ENCODE assay signal across 8 mouse cellular contexts in the genomic region with DNA sequence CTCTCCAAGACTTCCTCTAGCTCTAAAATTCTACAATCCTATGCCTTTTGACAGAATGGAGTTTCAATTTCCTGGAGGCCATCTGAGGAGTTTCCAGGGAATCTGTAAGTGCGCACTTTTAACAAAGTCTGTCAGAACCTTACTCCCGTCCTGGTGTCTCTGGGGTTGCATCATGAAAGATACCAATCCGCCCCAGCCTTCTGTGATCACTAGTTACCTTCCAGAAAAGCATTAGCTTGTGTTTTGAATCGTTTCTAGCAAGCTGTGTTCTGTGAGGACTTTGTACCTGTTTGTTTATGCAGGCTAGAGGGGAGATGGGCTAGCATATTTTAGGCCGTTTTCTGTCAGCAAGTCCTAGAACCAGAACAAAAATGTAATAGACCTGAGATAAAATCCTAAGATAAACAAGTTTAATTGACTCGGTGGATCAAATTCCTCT. TPM values are rescaled to one million over a fixed set of nuclear protein-coding genes. Genes with fewer than 3 reads are reported as not detected.
DNase-seq lines count a peak whose midpoint lies in the region; ATAC-seq and TF ChIP-seq lines count a peak whose summit lies in the region.

No protein-coding gene starts in this region.

- no peak for TF ChIP-seq POLR2A in bone marrow, adult 2 months (IDR thresholded peaks at IDR 0.05; ENCODE audit: borderline replicate concordance, control insufficient read depth, low read depth, low read length)

- peaks cover 12% of the 10 kb centered on the region for H3K36me3 ChIP-seq in heart, embryonic 16.5 days (ENCODE audit: control insufficient read depth, insufficient read depth)
- H3K36me3 ChIP-seq in hindbrain, embryonic 12.5 days = peaks cover 6% of the 10 kb centered on the region
- 0 out of 2 replicates have a peak, but pooled peaks cover 4% of the 10 kb centered on the region for H3K36me3 ChIP-seq in midbrain, embryonic 13.5 days

- no peaks in the 10 kb centered on the region for H3K27me3 ChIP-seq in heart, embryonic 16.5 days (ENCODE audit: control insufficient read depth, insufficient read depth, low read length)
- no peaks in the 10 kb centered on the region for H3K27me3 ChIP-seq in hindbrain, embryonic 12.5 days
- no peaks in the 10 kb centered on the region for H3K27me3 ChIP-seq in midbrain, embryonic 13.5 days

- no peak for ATAC-seq in heart, embryonic 16.5 days (replicated peaks; ENCODE audit: extremely low read depth, insufficient read depth, low FRiP score)
- ATAC-seq in hindbrain, embryonic 12.5 days (ENCODE audit: low FRiP score) = no peak
- ATAC-seq in midbrain, embryonic 13.5 days = no peak
- no peak for ATAC-seq in cerebellum, adult (ENCODE audit: insufficient number of reproducible peaks, low FRiP score, low TSS enrichment)

- H3K4me1 ChIP-seq in heart, embryonic 16.5 days (ENCODE audit: control insufficient read depth, insufficient read depth, low read length) = peaks cover 18% of the 10 kb centered on the region
- peaks cover 1% of the 10 kb centered on the region; the same call in 1 of the 2 replicates for H3K4me1 ChIP-seq in bone marrow, adult 2 months (ENCODE audit: control insufficient read depth, insufficient read depth, low read length)
- H3K4me1 ChIP-seq in hindbrain, embryonic 12.5 days = peaks cover 17% of the 10 kb centered on the region
- H3K4me1 ChIP-seq in midbrain, embryonic 13.5 days (replicated peaks) = peaks cover 30% of the 10 kb centered on the region

- peak overlapping the region; percentile 86 for H3K4me3 ChIP-seq in heart, embryonic 16.5 days (ENCODE audit: low read length)
- peak overlapping the region; percentile 44 for H3K4me3 ChIP-seq in bone marrow, adult 2 months (replicated peaks; ENCODE audit: control insufficient read depth, low read depth, low read length)
- H3K4me3 ChIP-seq in hindbrain, embryonic 12.5 days = peak overlapping the region; percentile 60
- peak overlapping the region; percentile 59 for H3K4me3 ChIP-seq in midbrain, embryonic 13.5 days (replicated peaks)

- peak overlapping the region; percentile 84 for H3K27ac ChIP-seq in heart, embryonic 16.5 days (ENCODE audit: low read length)
- no peak overlapping the region for H3K27ac ChIP-seq in bone marrow, adult 2 months (ENCODE audit: control insufficient read depth, insufficient read depth, low read depth, low read length, poor library complexity)
- H3K27ac ChIP-seq in hindbrain, embryonic 12.5 days = no peak overlapping the region
- H3K27ac ChIP-seq in midbrain, embryonic 13.5 days = no peak overlapping the region

- WGBS in heart, embryonic 16.5 days = 24% methylated on average over 6 of the region's 6 CpGs
- 61% methylated on average over 6 of the region's 6 CpGs for WGBS in bone marrow, adult 2 months
- WGBS in hindbrain, embryonic 12.5 days = 58% methylated on average over 6 of the region's 6 CpGs
- 57% methylated on average over 6 of the region's 6 CpGs for WGBS in midbrain, embryonic 13.5 days

- no peak for DNase-seq in heart, postnatal 4 days
- DNase-seq in retina, embryonic 14.5 days (ENCODE audit: low spot score) = no peak
- no peak for DNase-seq in urinary bladder, adult 2 months (ENCODE audit: low spot score)

- no peaks in the 10 kb centered on the region for H3K9me3 ChIP-seq in heart, embryonic 16.5 days (replicated peaks; ENCODE audit: control insufficient read depth, low read length)
- H3K9me3 ChIP-seq in hindbrain, embryonic 12.5 days (replicated peaks) = no peaks in the 10 kb centered on the region
- no peaks in the 10 kb centered on the region for H3K9me3 ChIP-seq in midbrain, embryonic 13.5 days

- H3K9ac ChIP-seq in heart, embryonic 16.5 days (ENCODE audit: low read length) = peak overlapping the region; percentile 94
- no peak overlapping the region for H3K9ac ChIP-seq in hindbrain, embryonic 12.5 days
- H3K9ac ChIP-seq in midbrain, embryonic 13.5 days (replicated peaks) = peak overlapping the region; percentile 72; the same call in 1 of the 2 replicates

- TF ChIP-seq CTCF in bone marrow, adult 2 months (IDR thresholded peaks at IDR 0.05; ENCODE audit: control insufficient read depth, insufficient read depth, low read length) = no peak

- peak overlapping the region; percentile 82 for H3K4me2 ChIP-seq in heart, embryonic 16.5 days (ENCODE audit: low read depth, low read length)
- H3K4me2 ChIP-seq in hindbrain, embryonic 12.5 days (replicated peaks) = peak overlapping the region; percentile 82
- H3K4me2 ChIP-seq in midbrain, embryonic 13.5 days (replicated peaks) = peak overlapping the region; percentile 76

RNA-seq across cellular contexts. Expression of a gene that starts 0.9 kb away (rescaled TPM):
- polyA plus RNA-seq in heart, embryonic 16.5 days (2015; fragmentation: Nextera tagmentation; extraction: Ambion mirVana) = 33.7 and 35.7 TPM in 2 replicates
- total RNA-seq in heart, postnatal 4 days (2021) = 10 to 100 TPM; 27.5 to 28.8 TPM
- 6.4 and 9.0 TPM in 2 replicates for polyA plus RNA-seq in bone marrow, adult 2 months (2011; ENCODE audit: insufficient read depth, insufficient read length, low replicate concordance, missing spikeins)
- 11.6 and 12.9 TPM in 2 replicates for polyA plus RNA-seq in hindbrain, embryonic 12.5 days (2016; fragmentation: Nextera tagmentation; extraction: Ambion mirVana)
- 7.8 and 9.0 TPM in 2 replicates for polyA plus RNA-seq in midbrain, embryonic 13.5 days (2015; fragmentation: Nextera tagmentation; extraction: Ambion mirVana)
- 47.2 and 48.8 TPM in 2 replicates for polyA plus RNA-seq in urinary bladder, adult 2 months (2012; rRNA removed)

RNA-seq across cellular contexts. Expression of a gene that starts 48.0 kb away (rescaled TPM):
- 0.99 and 1.4 TPM in 2 replicates for polyA plus RNA-seq in heart, embryonic 16.5 days (2015; fragmentation: Nextera tagmentation; extraction: Ambion mirVana)
- 1 to 10 TPM; 2.3 to 2.4 TPM for total RNA-seq in heart, postnatal 4 days (2021)
- 0.65 and 0.86 TPM in 2 replicates for polyA plus RNA-seq in bone marrow, adult 2 months (2011; ENCODE audit: insufficient read depth, insufficient read length, low replicate concordance, missing spikeins)
- 0.26 and 1.2 TPM in 2 replicates for polyA plus RNA-seq in hindbrain, embryonic 12.5 days (2016; fragmentation: Nextera tagmentation; extraction: Ambion mirVana)
- 0.40 and 0.54 TPM in 2 replicates for polyA plus RNA-seq in midbrain, embryonic 13.5 days (2015; fragmentation: Nextera tagmentation; extraction: Ambion mirVana)
- polyA plus RNA-seq in urinary bladder, adult 2 months (2012; rRNA removed) = 0.12 TPM in 2 replicates
